Mouse (Mus musculus) liver, postnatal 0 days (tissue): Measurements from ENCODE around the gene Susd6. TPM values are rescaled to one million over a fixed set of nuclear protein-coding genes. Genes with fewer than 3 reads are reported as not detected.

ENCODE experiments used
- ATAC-seq: fragments of 200-750 bp; cut with Nextera tagmentation; 2 replicates; pipeline ENCODE4 v1.8.0; 2017; ENCODE audit warnings: mild to moderate bottlenecking, moderate library complexity
- DNase-seq: peaks from one replicate; pipeline ENCODE4 v3.0.0-alpha.2; 2016
- H3K27ac ChIP-seq: fragments of 300-500 bp; sonication (generic); 2 replicates; pipeline ENCODE4 v1.5.1; 2014; ENCODE audit warnings: antibody characterized with exemption, moderate library complexity, mild to moderate bottlenecking, low read depth
- H3K27me3 ChIP-seq: fragments of 300-500 bp; sonication (generic); 2 replicates; pipeline ENCODE4 v1.6.1; 2014; ENCODE audit warnings: low read length, control low read depth, mixed read lengths; ENCODE audit not compliant: insufficient read depth
- H3K36me3 ChIP-seq: fragments of 300-500 bp; sonication (generic); replicated peaks from 2 replicates; pipeline ENCODE4 v1.6.1; 2014; ENCODE audit warnings: mild to moderate bottlenecking, control low read depth, low read length, moderate library complexity, mixed read lengths; ENCODE audit not compliant: insufficient read depth
- H3K4me1 ChIP-seq: fragments of 300-500 bp; sonication (generic); 2 replicates; pipeline ENCODE4 v1.6.1; 2014; ENCODE audit warnings: antibody characterized with exemption, mild to moderate bottlenecking, control low read depth; ENCODE audit not compliant: insufficient read depth
- H3K4me2 ChIP-seq: fragments of 300-500 bp; sonication (generic); 2 replicates; pipeline ENCODE4 v1.6.1; 2014; ENCODE audit warnings: low read depth, mild to moderate bottlenecking, low read length, moderate library complexity, mixed read lengths
- H3K4me3 ChIP-seq: fragments of 300-500 bp; sonication (generic); 2 replicates; pipeline ENCODE4 v1.5.1; 2014; ENCODE audit warnings: low read depth, low read length
- H3K9ac ChIP-seq: fragments of 300-500 bp; sonication (generic); replicated peaks from 2 replicates; pipeline ENCODE4 v1.6.1; 2014; ENCODE audit warnings: mild to moderate bottlenecking, moderate library complexity
- H3K9me3 ChIP-seq: fragments of 300-500 bp; sonication (generic); 2 replicates; pipeline ENCODE4 v1.6.1; 2016; ENCODE audit warnings: mild to moderate bottlenecking, control low read depth, low read length, mixed read lengths
- CTCF ChIP-seq: sonication (generic); IDR thresholded peaks from 2 replicates; pipeline ENCODE4 v1.5.1; 2016; ENCODE audit warnings: antibody characterized with exemption, low read depth
- EP300 ChIP-seq: IDR thresholded peaks from 2 replicates; pipeline ENCODE4 v1.6.1; 2016; ENCODE audit warnings: antibody characterized with exemption, low read depth, mild to moderate bottlenecking
- WGBS: fragments of 180-500 bp; shearing (Covaris S2); extraction: QIAGEN DNeasy Blood & Tissue Kit; methylation state at CpG from one replicate; pipeline ENCODE4 v1.1.7; 2014; ENCODE audit not compliant: insufficient replicate concordance; 5-methylcytosine and 5-hydroxymethylcytosine counted together
- polyA plus RNA-seq: library from polyadenylated mRNA; unstranded; fragments of >200 nt; fragmentation: Nextera tagmentation; extraction: Ambion mirVana; gene quantifications from 2 replicates; pipeline ENCODE4 v1.2.1, GENCODE M21; 2015

The Susd6 gene
- polyA plus RNA-seq, 1 experiment from 2014 or later = 10.8 TPM

- Histone ChIP-seq H3K36me3 (no peaks in the 10 kb centered on the region), H3K9me3 (no peaks in the 10 kb centered on the region), H3K9ac (no peak overlapping the region), H3K4me3 (peak overlapping the region; percentile 43), H3K27ac (no peak overlapping the region), H3K4me1 (peaks cover 20% of the 10 kb centered on the region), H3K4me2 (peak overlapping the region; percentile 70), H3K27me3 (peaks cover 73% of the 10 kb centered on the region)
- DNase-seq (peak; percentile 31), ATAC-seq (no peak)
- WGBS = 2% methylated on average over 90 of the region's 92 CpGs
- no peak for TF ChIP-seq EP300
- TF ChIP-seq CTCF = no peak
Observed at GRCm38 (mm10) chr12:80758559-80759386, 31.5 kb upstream of the Susd6 start.

GRCm38 (mm10) chr12:80759387-80759712, 31.0 kb upstream of the Susd6 start:
- Histone ChIP-seq H3K27ac (no peak overlapping the region), H3K9me3 (no peaks in the 10 kb centered on the region)
- TF ChIP-seq CTCF (no peak), EP300 (no peak)

GRCm38 (mm10) chr12:80759713-80760395, 30.5 kb upstream of the Susd6 start:
- 2% methylated on average over 22 of the region's 22 CpGs for WGBS
- Histone ChIP-seq H3K4me1 (peaks cover 20% of the 10 kb centered on the region), H3K36me3 (no peaks in the 10 kb centered on the region), H3K4me2 (no peak overlapping the region), H3K27ac (no peak overlapping the region), H3K27me3 (peaks cover 68% of the 10 kb centered on the region), H3K9me3 (no peaks in the 10 kb centered on the region), H3K9ac (no peak overlapping the region), H3K4me3 (no peak overlapping the region)
- no peak for DNase-seq
- TF ChIP-seq EP300 (no peak), CTCF (no peak)
- ATAC-seq = no peak

More at GRCm38 (mm10) chr12:80759387-80759712, 31.0 kb upstream of the Susd6 start:
- DNase-seq (no peak), ATAC-seq (no peak)
- 5% methylated on average over 13 of the region's 13 CpGs for WGBS
- Histone ChIP-seq H3K9ac (no peak overlapping the region), H3K27me3 (peaks cover 73% of the 10 kb centered on the region), H3K4me2 (0 out of 2 replicates have a peak overlapping the region, but pooled peaks have one; percentile 70), H3K4me1 (peaks cover 20% of the 10 kb centered on the region), H3K36me3 (no peaks in the 10 kb centered on the region), H3K4me3 (0 out of 2 replicates have a peak overlapping the region, but pooled peaks have one; percentile 43)

DNA sequence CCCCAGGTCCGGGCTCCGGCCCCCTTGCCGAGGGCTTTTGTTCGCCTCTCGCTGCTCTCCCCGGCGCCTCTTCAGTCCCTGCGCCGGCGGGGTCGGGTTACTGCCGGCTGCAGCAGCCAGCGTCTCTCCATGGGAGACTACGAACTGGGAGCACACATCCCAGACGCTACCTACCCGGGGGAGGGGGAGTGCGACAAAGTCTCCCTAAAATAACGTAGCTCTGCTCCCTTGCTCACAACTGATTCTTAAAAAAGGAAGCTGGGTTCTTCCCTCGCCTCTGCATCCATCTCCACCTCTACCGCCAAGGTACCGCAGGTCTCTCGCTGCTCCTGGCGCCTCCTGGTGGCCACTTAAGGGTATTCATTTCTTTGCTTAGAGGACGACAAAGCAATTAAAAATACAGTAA, 29.9 kb upstream of the Susd6 start, which contains the start of gene Ccdc177:
Gene Ccdc177 (minus strand): TSS at position 292 of the 406 bp plus-strand sequence.
- H3K27me3 ChIP-seq = peaks cover 62% of the 10 kb centered on the region
- peaks cover 20% of the 10 kb centered on the region for H3K4me1 ChIP-seq
- TF ChIP-seq CTCF (peak; percentile 92), EP300 (no peak)
- no peak within 1 kb of the TSS for H3K9ac ChIP-seq
- H3K27ac ChIP-seq = no peak within 1 kb of the TSS
- no peak within 1 kb of the TSS for H3K4me3 ChIP-seq
- 2% methylated on average over 24 of the region's 24 CpGs for WGBS
- peak; percentile 81 for DNase-seq
- no peak within 1 kb of the TSS for H3K4me2 ChIP-seq
- no peaks in the 10 kb centered on the region for H3K36me3 ChIP-seq
- H3K9me3 ChIP-seq = no peaks in the 10 kb centered on the region
- ATAC-seq = 0 out of 2 replicates have a peak, but pooled peaks have one; percentile 35

DNA sequence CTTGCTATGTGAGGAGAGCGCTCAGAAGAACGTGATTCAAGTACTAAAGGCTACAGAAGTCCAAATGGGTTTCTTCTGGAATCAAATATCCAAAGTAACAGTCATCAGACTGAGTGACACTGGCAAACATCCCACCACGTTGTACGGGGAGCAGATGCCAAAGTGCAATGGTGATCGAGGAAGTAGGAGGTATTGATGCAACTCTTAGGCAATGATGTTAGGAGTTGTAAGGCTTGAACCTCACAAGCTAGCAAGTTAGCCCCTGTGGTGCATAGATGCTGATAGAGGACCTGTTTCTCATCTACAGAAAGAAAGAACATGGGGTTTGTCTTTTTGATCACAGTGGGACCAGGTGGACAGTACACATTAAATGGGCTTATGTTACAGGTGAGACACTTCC, 27.3 kb upstream of the Susd6 start:
- H3K4me1 ChIP-seq = peaks cover 17% of the 10 kb centered on the region
- H3K9ac ChIP-seq = no peak overlapping the region
- TF ChIP-seq EP300 (no peak), CTCF (no peak)
- 55% methylated on average over 5 of the region's 5 CpGs for WGBS
- no peaks in the 10 kb centered on the region for H3K36me3 ChIP-seq
- DNase-seq = peak; percentile 30
- no peak overlapping the region for H3K27ac ChIP-seq
- peak; percentile 68 for ATAC-seq
- peaks cover 37% of the 10 kb centered on the region for H3K27me3 ChIP-seq
- H3K4me2 ChIP-seq = no peak overlapping the region
- H3K4me3 ChIP-seq = no peak overlapping the region
- H3K9me3 ChIP-seq = no peaks in the 10 kb centered on the region

GRCm38 (mm10) chr12:80764116-80764515, 26.2 kb upstream of the Susd6 start:
- H3K27ac ChIP-seq = no peak overlapping the region
- TF ChIP-seq CTCF (no peak), EP300 (no peak)
- no peak for DNase-seq
- no peak; the same call in 1 of the 2 replicates for ATAC-seq
- no peak overlapping the region for H3K4me3 ChIP-seq
- WGBS = 48% methylated on average over 4 of the region's 4 CpGs
- H3K4me2 ChIP-seq = no peak overlapping the region
- peaks cover 5% of the 10 kb centered on the region for H3K4me1 ChIP-seq
- H3K36me3 ChIP-seq = no peaks in the 10 kb centered on the region
- H3K9ac ChIP-seq = no peak overlapping the region
- H3K27me3 ChIP-seq = peaks cover 26% of the 10 kb centered on the region
- H3K9me3 ChIP-seq = no peaks in the 10 kb centered on the region
